Mouse (Mus musculus) macrophage (primary cell): ENCODE data around the gene Mbnl2. TPM values are rescaled to one million over a fixed set of nuclear protein-coding genes. Genes with fewer than 3 reads are reported as not detected.

ENCODE experiments used
- H3K27ac ChIP-seq: fragments of 350-480 bp; formaldehyde crosslinking; 2 replicates; pipeline ENCODE4 v1.9.0; 2021
- H3K36me3 ChIP-seq: fragments of 350-480 bp; formaldehyde crosslinking; 2 replicates; pipeline ENCODE4 v1.9.0; 2021; ENCODE audit errors: inconsistent target
- H3K4me3 ChIP-seq: fragments of 350-480 bp; formaldehyde crosslinking; 2 replicates; pipeline ENCODE4 v1.9.0; 2021; ENCODE audit errors: inconsistent target
- H3K79me2 ChIP-seq: fragments of 350-480 bp; formaldehyde crosslinking; 2 replicates; pipeline ENCODE4 v1.9.0; 2021; ENCODE audit errors: inconsistent target
- WGBS: methylation state at CpG from one replicate; pipeline ENCODE4 v1.1.7; 2026; ENCODE audit warnings: inconsistent platforms; ENCODE audit not compliant: missing documents; 5-methylcytosine and 5-hydroxymethylcytosine counted together
- polyA plus RNA-seq: library from polyadenylated mRNA; stranded (reverse); fragments of 250-400 nt; gene quantifications from 3 replicates; pipeline ENCODE4 v1.2.4, GENCODE M21; 2018; ENCODE audit warnings: inconsistent platforms

Mbnl2 gene
- polyA plus RNA-seq, 1 experiment from 2014 or later = 126 TPM

DNA sequence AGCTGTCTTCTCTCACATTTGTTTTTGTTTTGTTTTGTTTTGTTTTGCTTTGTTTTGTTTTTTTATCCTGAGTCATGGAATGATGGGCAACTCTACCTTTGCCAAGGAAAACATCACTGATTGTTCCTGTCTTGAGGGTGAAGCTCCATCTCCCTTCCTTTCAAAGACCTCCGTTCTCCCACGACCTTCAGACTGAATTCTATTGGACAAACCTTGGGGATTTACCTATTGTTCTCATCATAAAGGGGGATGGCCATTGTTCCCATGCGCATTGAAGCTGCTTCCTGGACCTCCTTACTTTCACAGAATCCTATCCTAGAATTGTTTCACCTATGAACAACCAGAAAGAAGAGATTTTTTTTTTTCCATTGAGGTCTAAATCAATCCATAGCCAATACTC, 118.7 kb downstream of the Mbnl2 start:
- H3K27ac ChIP-seq = no peak overlapping the region
- 96% methylated on average over 3 of the region's 3 CpGs for WGBS
- no peaks in the 10 kb centered on the region for H3K79me2 ChIP-seq
- H3K36me3 ChIP-seq = peaks cover 45% of the 10 kb centered on the region
- H3K4me3 ChIP-seq = no peak overlapping the region

DNA sequence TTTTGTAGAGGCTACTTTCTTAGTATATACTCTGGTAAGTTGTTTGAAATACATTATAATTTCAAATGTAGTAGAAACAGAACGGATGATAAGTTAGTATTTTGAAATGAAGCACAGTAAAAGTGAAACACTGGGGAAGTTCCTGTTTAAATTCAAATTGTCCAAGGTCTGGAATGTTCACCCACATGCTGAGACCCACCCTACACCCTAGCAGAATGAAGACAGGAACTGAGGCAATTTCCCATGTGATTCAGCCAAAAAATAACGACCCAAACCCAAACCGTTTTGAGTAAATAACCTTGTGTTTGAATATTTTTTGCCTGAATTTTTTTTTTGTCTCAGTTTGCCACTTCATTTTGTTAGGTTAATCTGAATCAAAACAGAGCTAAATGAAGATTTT, 119.4 kb downstream of the Mbnl2 start:
- 0% methylated on average over 3 of the region's 3 CpGs for WGBS
- Histone ChIP-seq H3K36me3 (peaks cover 42% of the 10 kb centered on the region), H3K79me2 (no peaks in the 10 kb centered on the region), H3K27ac (no peak overlapping the region), H3K4me3 (no peak overlapping the region)

GRCm38 (mm10) chr14:120395501-120395900, 120.0 kb downstream of the Mbnl2 start:
- no peak overlapping the region for H3K27ac ChIP-seq
- H3K4me3 ChIP-seq = no peak overlapping the region
- WGBS = 96% methylated on average over 9 of the region's 9 CpGs
- H3K36me3 ChIP-seq = peaks cover 35% of the 10 kb centered on the region
- no peaks in the 10 kb centered on the region for H3K79me2 ChIP-seq

- Histone ChIP-seq H3K36me3 (peaks cover 28% of the 10 kb centered on the region), H3K79me2 (no peaks in the 10 kb centered on the region), H3K27ac (no peak overlapping the region), H3K4me3 (no peak overlapping the region)
- 51% methylated on average over 10 of the region's 10 CpGs for WGBS
These were observed 122.6 kb downstream of the Mbnl2 start for GRCm38 (mm10) chr14:120397871-120398647.

GRCm38 (mm10) chr14:120399614-120400013, 124.1 kb downstream of the Mbnl2 start:
- no peak overlapping the region for H3K27ac ChIP-seq
- H3K36me3 ChIP-seq = peaks cover 33% of the 10 kb centered on the region
- no peak overlapping the region for H3K4me3 ChIP-seq
- WGBS = 50% methylated on average over 4 of the region's 6 CpGs
- H3K79me2 ChIP-seq = no peaks in the 10 kb centered on the region

DNA sequence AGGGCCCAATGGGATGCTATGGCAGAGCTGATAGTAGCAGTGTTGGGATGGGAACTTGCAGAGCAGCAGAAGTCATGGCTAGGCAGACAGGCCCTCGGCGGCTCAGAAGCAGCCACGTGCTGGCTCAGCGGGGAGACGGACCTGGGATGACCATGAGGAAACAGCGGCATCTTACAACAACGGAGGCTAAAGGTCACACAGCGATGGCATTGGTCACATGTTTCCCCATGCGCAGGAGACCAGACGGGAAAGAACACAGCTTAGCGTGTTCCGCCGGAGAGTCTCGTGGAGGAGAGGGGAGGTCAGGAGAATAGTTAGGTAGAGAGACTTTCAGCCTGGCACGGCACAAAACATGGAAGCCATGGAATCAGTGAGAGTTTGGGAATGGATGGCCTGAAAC, 125.7 kb downstream of the Mbnl2 start:
- Histone ChIP-seq H3K36me3 (peaks cover 40% of the 10 kb centered on the region), H3K79me2 (no peaks in the 10 kb centered on the region), H3K4me3 (no peak overlapping the region), H3K27ac (no peak overlapping the region)
- WGBS = 94% methylated on average over 12 of the region's 15 CpGs

DNA sequence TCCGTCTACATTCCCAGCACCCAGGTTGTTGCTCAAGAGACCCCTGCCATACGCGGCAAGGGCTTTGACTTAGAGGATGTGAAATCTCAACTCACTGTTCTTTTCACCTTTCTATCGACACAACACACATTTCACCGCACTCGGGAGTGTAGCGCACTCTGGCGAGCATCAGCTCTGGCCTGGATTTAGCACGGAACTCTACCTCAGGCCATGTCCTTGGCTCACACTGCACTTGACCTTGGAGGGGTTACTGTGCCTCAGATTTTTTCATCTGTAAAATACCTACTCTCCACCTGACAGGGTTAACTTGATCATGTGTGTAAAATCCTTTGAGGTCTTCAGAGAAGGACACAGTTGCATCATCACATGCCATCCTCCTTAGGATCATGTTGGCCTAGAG, 127.2 kb downstream of the Mbnl2 start:
- no peaks in the 10 kb centered on the region for H3K79me2 ChIP-seq
- WGBS = 98% methylated on average over 7 of the region's 9 CpGs
- H3K36me3 ChIP-seq = peaks cover 30% of the 10 kb centered on the region; the same call in 1 of the 2 replicates
- H3K27ac ChIP-seq = no peak overlapping the region
- no peak overlapping the region for H3K4me3 ChIP-seq

DNA sequence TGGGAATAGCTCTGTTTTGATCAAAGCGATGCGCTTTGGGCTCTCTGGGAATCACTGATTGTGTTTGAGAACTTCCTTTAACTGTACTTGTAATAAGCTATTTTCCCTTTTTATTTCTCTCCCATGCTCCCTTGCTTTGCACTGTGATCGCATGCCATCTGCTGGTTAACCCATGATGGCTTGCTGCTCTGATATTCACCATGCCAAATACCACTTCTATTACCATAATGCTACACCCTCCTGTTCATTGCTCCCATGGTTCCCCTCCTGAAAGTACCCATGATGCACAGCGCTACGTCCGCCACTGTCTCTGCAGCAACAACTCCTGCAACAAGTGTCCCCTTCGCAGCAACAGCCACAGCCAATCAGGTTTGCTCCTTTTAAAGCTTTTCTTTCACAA, 128.9 kb downstream of the Mbnl2 start:
- WGBS = 92% methylated on average over 7 of the region's 7 CpGs
- peaks cover 34% of the 10 kb centered on the region; the same call in 1 of the 2 replicates for H3K36me3 ChIP-seq
- H3K27ac ChIP-seq = no peak overlapping the region
- H3K79me2 ChIP-seq = no peaks in the 10 kb centered on the region
- H3K4me3 ChIP-seq = no peak overlapping the region

GRCm38 (mm10) chr14:120404811-120405582, 129.5 kb downstream of the Mbnl2 start:
- WGBS = 23% methylated on average over 17 of the region's 17 CpGs
- Histone ChIP-seq H3K36me3 (peaks cover 39% of the 10 kb centered on the region), H3K79me2 (no peaks in the 10 kb centered on the region), H3K27ac (no peak overlapping the region), H3K4me3 (no peak overlapping the region)

DNA sequence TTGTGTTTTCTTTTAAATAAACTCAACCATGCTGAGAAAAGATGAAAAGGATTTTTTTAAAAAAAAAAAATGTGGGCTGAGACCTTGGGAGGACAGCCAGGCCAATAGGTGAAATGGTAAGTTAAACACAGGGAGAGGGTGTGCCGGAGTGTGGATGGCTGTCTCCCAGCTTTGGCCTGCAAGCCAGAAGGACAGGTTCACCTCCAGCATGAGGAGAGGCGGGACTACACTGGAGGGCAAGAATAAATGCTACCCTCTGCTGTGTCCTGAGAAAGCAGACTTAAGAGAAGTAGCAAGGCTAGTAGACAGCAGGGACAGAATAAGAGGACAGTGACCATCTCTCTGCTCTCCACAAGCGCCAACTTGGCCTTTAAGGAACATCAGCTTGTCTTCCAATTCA, 130.1 kb downstream of the Mbnl2 start:
- 82% methylated on average over 3 of the region's 3 CpGs for WGBS
- Histone ChIP-seq H3K27ac (no peak overlapping the region), H3K4me3 (no peak overlapping the region), H3K36me3 (peaks cover 45% of the 10 kb centered on the region), H3K79me2 (no peaks in the 10 kb centered on the region)

- no peaks in the 10 kb centered on the region for H3K79me2 ChIP-seq
- peaks cover 42% of the 10 kb centered on the region for H3K36me3 ChIP-seq
- H3K4me3 ChIP-seq = no peak overlapping the region
- 92% methylated on average over 6 of the region's 6 CpGs for WGBS
- H3K27ac ChIP-seq = no peak overlapping the region
These were observed 130.8 kb downstream of the Mbnl2 start for GRCm38 (mm10) chr14:120406271-120406670.

GRCm38 (mm10) chr14:120406820-120407219, 131.4 kb downstream of the Mbnl2 start:
- WGBS = 10% methylated on average over 8 of the region's 8 CpGs
- H3K4me3 ChIP-seq = no peak overlapping the region
- peaks cover 40% of the 10 kb centered on the region for H3K36me3 ChIP-seq
- H3K27ac ChIP-seq = no peak overlapping the region
- no peaks in the 10 kb centered on the region for H3K79me2 ChIP-seq

GRCm38 (mm10) chr14:120409854-120410253, 134.4 kb downstream of the Mbnl2 start:
- Histone ChIP-seq H3K4me3 (no peak overlapping the region), H3K79me2 (no peaks in the 10 kb centered on the region), H3K36me3 (peaks cover 54% of the 10 kb centered on the region), H3K27ac (no peak overlapping the region)
- 95% methylated on average over 10 of the region's 10 CpGs for WGBS

DNA sequence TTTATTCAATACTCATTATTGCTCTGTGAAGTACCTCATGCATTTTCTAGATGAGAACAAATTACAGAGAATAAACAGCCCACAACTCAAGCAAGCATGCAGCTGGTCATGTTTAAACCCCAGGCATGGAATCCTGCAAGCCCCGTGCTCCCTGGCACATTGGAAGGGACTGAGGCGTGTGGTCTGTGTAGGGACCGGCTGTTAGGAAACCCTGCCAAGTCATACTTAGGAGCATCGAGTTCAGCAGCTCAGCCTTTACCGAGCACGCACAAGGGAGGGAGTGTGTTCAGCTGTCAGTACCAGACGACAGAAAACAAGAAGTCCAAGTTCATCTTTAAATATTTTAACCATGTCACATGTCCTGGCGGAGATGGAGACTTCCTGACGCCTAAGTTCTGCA, 141.4 kb downstream of the Mbnl2 start:
- 88% methylated on average over 9 of the region's 9 CpGs for WGBS
- peaks cover 52% of the 10 kb centered on the region for H3K36me3 ChIP-seq

GRCm38 (mm10) chr14:120418964-120419363, 143.5 kb downstream of the Mbnl2 start:
- no peak overlapping the region for H3K27ac ChIP-seq
- 92% methylated on average over 13 of the region's 14 CpGs for WGBS

More for the DNA sequence above, 141.4 kb downstream of the Mbnl2 start:
- Histone ChIP-seq H3K79me2 (no peaks in the 10 kb centered on the region), H3K27ac (no peak overlapping the region), H3K4me3 (no peak overlapping the region)

More at GRCm38 (mm10) chr14:120418964-120419363, 143.5 kb downstream of the Mbnl2 start:
- no peaks in the 10 kb centered on the region for H3K79me2 ChIP-seq
- H3K4me3 ChIP-seq = no peak overlapping the region
- H3K36me3 ChIP-seq = peaks cover 42% of the 10 kb centered on the region
